Mouse (Mus musculus) G1E (cell line): ENCODE results near the gene B3glct.

ENCODE experiments used
- CTCF ChIP-seq: IDR thresholded peaks from 2 replicates; pipeline ENCODE4 v1.5.1; 2012; ENCODE audit warnings: low read depth, low read length, inconsistent platforms, mixed read lengths
- GATA1 ChIP-seq: IDR thresholded peaks from 2 replicates; pipeline ENCODE4 v1.6.1; 2012; ENCODE audit warnings: borderline replicate concordance, low read length, inconsistent platforms, mixed read lengths
- TAL1 ChIP-seq: conservative IDR thresholded peaks from 2 replicates; pipeline ENCODE4 v1.6.1; 2012; ENCODE audit warnings: low read depth, low read length, inconsistent platforms, mixed read lengths

DNA sequence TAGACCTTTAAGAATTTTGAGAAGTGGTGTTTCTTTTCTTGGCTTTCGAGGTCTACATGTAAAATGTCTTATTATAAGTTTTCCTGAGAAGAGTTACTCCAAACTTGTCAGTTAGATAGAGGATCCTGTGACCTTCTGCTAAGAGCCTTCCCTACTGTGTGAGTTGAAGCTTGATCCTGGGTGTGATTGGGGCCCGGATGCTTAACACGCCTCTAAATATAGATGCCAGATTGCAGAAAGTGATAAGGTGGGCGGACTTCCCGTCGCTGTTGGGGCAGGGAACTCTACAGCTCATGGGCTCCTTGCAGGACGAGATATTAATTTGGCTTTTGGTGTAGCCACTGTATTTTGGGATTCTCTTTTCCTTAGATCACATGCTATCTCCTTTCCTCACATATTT, 98.0 kb downstream of the B3glct start:
- TF ChIP-seq CTCF: no peak
- no peak for TF ChIP-seq TAL1
- no peak for TF ChIP-seq GATA1
